Mouse (Mus musculus): Measurements from ENCODE around the gene Grip1. TPM values are rescaled to one million over a fixed set of nuclear protein-coding genes. Genes with fewer than 3 reads are reported as not detected.
A peak's percentile ranks its signal among the peaks of the same experiment; 100 is the strongest.

Gene Grip1
- polyA plus RNA-seq, 1 experiment from 2014 or later, result 0.87 TPM

GRCm38 (mm10) chr10:119814087-119814486 is 360.5 kb downstream of the Grip1 start:
- TF ChIP-seq CTCF (IDR thresholded peaks at IDR 0.05), result no peak
- no peak for TF ChIP-seq EP300 (IDR thresholded peaks at IDR 0.05)
- no peak overlapping the region for H3K9ac ChIP-seq (replicated peaks; ENCODE audit: low read depth)
- 71% methylated on average over 4 of the region's 4 CpGs for WGBS
- no peaks in the 10 kb centered on the region for H3K27me3 ChIP-seq (replicated peaks; ENCODE audit: insufficient read depth, low read length)
- H3K9me3 ChIP-seq (ENCODE audit: low read length), result no peaks in the 10 kb centered on the region
- H3K27ac ChIP-seq (ENCODE audit: low read length), result no peak overlapping the region
- no peak for DNase-seq (ENCODE audit: low spot score)
- no peaks in the 10 kb centered on the region for H3K4me1 ChIP-seq (ENCODE audit: insufficient read depth, low read depth, low read length)
- ATAC-seq, result no peak
- H3K36me3 ChIP-seq (ENCODE audit: insufficient read depth, low read length), result no peaks in the 10 kb centered on the region
- no peak overlapping the region for H3K4me3 ChIP-seq (ENCODE audit: low read depth, low read length)
- no peak overlapping the region for H3K4me2 ChIP-seq (replicated peaks; ENCODE audit: low read depth, low read length)

DNA sequence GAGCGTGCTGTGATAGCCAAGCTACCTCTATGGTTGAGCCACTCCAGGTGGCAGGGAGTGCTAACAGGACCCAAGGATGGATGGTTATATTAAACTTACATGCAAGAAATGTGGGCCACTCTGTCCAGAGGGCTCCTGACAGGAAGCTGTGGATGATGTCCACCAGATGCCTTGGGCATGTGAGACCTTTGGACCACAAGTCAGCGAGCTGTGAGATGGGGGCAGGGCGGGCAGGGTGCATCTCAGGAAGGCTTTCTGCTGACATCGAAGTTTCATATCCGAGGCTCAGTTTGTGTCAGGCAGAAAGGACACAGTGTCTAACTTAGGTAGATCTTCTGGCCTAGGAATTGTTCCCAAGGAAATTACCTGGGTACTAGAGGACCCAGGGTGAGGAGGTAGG is 362.4 kb downstream of the Grip1 start:
- DNase-seq (ENCODE audit: low spot score), result no peak
- H3K27ac ChIP-seq (ENCODE audit: low read length), result no peak overlapping the region
- ATAC-seq, result no peak
- H3K36me3 ChIP-seq (ENCODE audit: insufficient read depth, low read length), result no peaks in the 10 kb centered on the region
- H3K4me3 ChIP-seq (ENCODE audit: low read depth, low read length), result no peak overlapping the region
- no peak for TF ChIP-seq EP300 (IDR thresholded peaks at IDR 0.05)
- TF ChIP-seq CTCF (IDR thresholded peaks at IDR 0.05), result no peak
- H3K4me2 ChIP-seq (replicated peaks; ENCODE audit: low read depth, low read length), result no peak overlapping the region
- no peaks in the 10 kb centered on the region for H3K9me3 ChIP-seq (ENCODE audit: low read length)
- H3K4me1 ChIP-seq (ENCODE audit: insufficient read depth, low read depth, low read length), result no peaks in the 10 kb centered on the region
- no peak overlapping the region for H3K9ac ChIP-seq (replicated peaks; ENCODE audit: low read depth)
- 65% methylated on average over 5 of the region's 5 CpGs for WGBS
- H3K27me3 ChIP-seq (replicated peaks; ENCODE audit: insufficient read depth, low read length), result no peaks in the 10 kb centered on the region

- H3K4me1 ChIP-seq (ENCODE audit: insufficient read depth, low read depth, low read length), result no peaks in the 10 kb centered on the region
- DNase-seq (ENCODE audit: low spot score), result no peak
- TF ChIP-seq CTCF (IDR thresholded peaks at IDR 0.05) (no peak), EP300 (IDR thresholded peaks at IDR 0.05) (no peak)
- H3K4me2 ChIP-seq (replicated peaks; ENCODE audit: low read depth, low read length), result no peak overlapping the region
- H3K9me3 ChIP-seq (ENCODE audit: low read length), result no peaks in the 10 kb centered on the region
- 42% methylated on average over 5 of the region's 5 CpGs for WGBS
- H3K4me3 ChIP-seq (ENCODE audit: low read depth, low read length), result no peak overlapping the region
- H3K27ac ChIP-seq (ENCODE audit: low read length), result no peak overlapping the region
- H3K36me3 ChIP-seq (ENCODE audit: insufficient read depth, low read length), result no peaks in the 10 kb centered on the region
- no peak overlapping the region for H3K9ac ChIP-seq (replicated peaks; ENCODE audit: low read depth)
- H3K27me3 ChIP-seq (replicated peaks; ENCODE audit: insufficient read depth, low read length), result no peaks in the 10 kb centered on the region
- no peak for ATAC-seq
These were observed 364.8 kb downstream of the Grip1 start for GRCm38 (mm10) chr10:119818381-119818780.

DNA sequence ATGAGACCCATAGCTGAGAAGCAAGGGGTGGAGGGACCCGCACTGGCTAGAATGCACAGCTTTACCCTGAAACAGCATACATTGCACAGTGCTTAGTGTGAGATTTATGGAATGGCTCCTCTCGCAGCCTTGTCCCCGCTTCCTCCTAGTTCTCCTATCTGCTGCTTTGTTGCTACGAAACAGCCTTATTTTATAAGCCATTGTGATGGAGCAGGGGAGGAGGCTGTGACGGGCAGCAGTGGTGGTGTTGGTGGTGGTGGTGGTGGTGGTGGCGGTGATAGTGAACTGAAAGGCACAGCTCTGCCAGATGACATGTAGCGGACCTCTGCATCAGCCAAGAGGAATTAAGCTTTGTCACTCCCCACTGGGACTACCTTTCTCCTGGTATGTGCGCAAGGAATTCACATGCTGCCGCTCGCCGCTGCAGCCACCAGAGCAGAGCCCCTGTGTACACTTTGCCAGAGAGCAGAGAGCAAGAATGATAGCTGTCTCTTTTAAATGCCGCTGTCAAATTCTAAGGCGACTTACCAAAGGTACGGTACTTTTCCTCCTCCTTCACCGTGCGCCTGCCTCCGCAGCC is 365.6 kb downstream of the Grip1 start:
- Histone ChIP-seq H3K27ac (ENCODE audit: low read length) (no peak overlapping the region), H3K27me3 (replicated peaks; ENCODE audit: insufficient read depth, low read length) (no peaks in the 10 kb centered on the region), H3K4me2 (replicated peaks; ENCODE audit: low read depth, low read length) (peak overlapping the region; percentile 39), H3K4me1 (ENCODE audit: insufficient read depth, low read depth, low read length) (no peaks in the 10 kb centered on the region), H3K36me3 (ENCODE audit: insufficient read depth, low read length) (no peaks in the 10 kb centered on the region), H3K9me3 (ENCODE audit: low read length) (no peaks in the 10 kb centered on the region), H3K4me3 (ENCODE audit: low read depth, low read length) (no peak overlapping the region), H3K9ac (replicated peaks; ENCODE audit: low read depth) (no peak overlapping the region)
- TF ChIP-seq CTCF (IDR thresholded peaks at IDR 0.05) (no peak), EP300 (IDR thresholded peaks at IDR 0.05) (no peak)
- DNase-seq (ENCODE audit: low spot score), result no peak
- 18% methylated on average over 17 of the region's 17 CpGs for WGBS
- no peak for ATAC-seq

- no peaks in the 10 kb centered on the region for H3K4me1 ChIP-seq (ENCODE audit: insufficient read depth, low read depth, low read length)
- TF ChIP-seq CTCF (IDR thresholded peaks at IDR 0.05) (no peak), EP300 (IDR thresholded peaks at IDR 0.05) (no peak)
- H3K27me3 ChIP-seq (replicated peaks; ENCODE audit: insufficient read depth, low read length), result no peaks in the 10 kb centered on the region
- no peak overlapping the region for H3K4me3 ChIP-seq (ENCODE audit: low read depth, low read length)
- no peak for DNase-seq (ENCODE audit: low spot score)
- peak overlapping the region; percentile 39 for H3K4me2 ChIP-seq (replicated peaks; ENCODE audit: low read depth, low read length)
- H3K36me3 ChIP-seq (ENCODE audit: insufficient read depth, low read length), result no peaks in the 10 kb centered on the region
- no peak overlapping the region for H3K27ac ChIP-seq (ENCODE audit: low read length)
- H3K9me3 ChIP-seq (ENCODE audit: low read length), result no peaks in the 10 kb centered on the region
- 27% methylated on average over 5 of the region's 5 CpGs for WGBS
- ATAC-seq, result no peak
- H3K9ac ChIP-seq (replicated peaks; ENCODE audit: low read depth), result no peak overlapping the region
These were observed 366.1 kb downstream of the Grip1 start for GRCm38 (mm10) chr10:119819740-119820139.

DNA sequence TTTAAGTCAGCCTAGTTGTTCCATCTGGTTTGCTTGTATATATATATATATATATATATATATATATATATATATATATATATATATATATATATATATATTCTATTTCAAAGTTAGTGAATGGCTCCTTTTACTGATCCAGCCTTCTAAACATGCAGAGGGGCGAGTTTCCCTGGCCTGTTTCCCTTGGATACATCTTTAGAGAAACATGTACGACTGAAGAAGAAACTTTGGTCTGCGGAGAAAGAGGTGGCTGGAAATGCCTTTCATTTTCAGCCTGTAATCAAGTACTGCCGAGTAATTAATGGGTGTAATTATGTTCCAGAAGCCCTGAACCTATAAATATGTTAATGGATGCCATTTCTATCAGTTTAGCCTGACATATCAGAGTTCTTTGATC is 366.8 kb downstream of the Grip1 start:
- WGBS, result 45% methylated on average over 4 of the region's 4 CpGs
- Histone ChIP-seq H3K4me3 (ENCODE audit: low read depth, low read length) (no peak overlapping the region), H3K4me2 (replicated peaks; ENCODE audit: low read depth, low read length) (no peak overlapping the region), H3K27ac (ENCODE audit: low read length) (no peak overlapping the region), H3K9me3 (ENCODE audit: low read length) (no peaks in the 10 kb centered on the region), H3K9ac (replicated peaks; ENCODE audit: low read depth) (no peak overlapping the region), H3K36me3 (ENCODE audit: insufficient read depth, low read length) (no peaks in the 10 kb centered on the region), H3K4me1 (ENCODE audit: insufficient read depth, low read depth, low read length) (no peaks in the 10 kb centered on the region), H3K27me3 (replicated peaks; ENCODE audit: insufficient read depth, low read length) (no peaks in the 10 kb centered on the region)
- TF ChIP-seq CTCF (IDR thresholded peaks at IDR 0.05), result no peak
- no peak for TF ChIP-seq EP300 (IDR thresholded peaks at IDR 0.05)
- DNase-seq (ENCODE audit: low spot score) (no peak), ATAC-seq (no peak)

DNA sequence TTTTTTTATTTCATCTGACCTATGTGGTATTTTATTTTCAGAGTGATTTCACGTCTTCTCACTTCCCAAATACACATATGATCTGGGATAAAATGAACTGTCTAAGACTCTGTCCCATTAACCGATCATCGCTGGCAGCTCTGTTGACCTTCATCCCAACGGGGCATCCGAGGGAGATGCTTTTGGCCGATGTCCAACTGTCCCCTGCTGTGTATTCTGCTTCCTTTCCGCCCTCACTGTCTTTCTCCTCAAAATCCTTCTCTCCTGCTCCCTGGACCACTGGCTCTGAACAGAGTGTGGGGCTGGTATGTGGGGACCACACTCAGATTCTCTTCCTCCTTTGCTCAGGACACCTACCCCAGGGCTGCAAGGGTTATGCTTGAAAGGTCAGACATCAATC is 370.1 kb downstream of the Grip1 start:
- no peak for TF ChIP-seq CTCF (IDR thresholded peaks at IDR 0.05)
- no peak for TF ChIP-seq EP300 (IDR thresholded peaks at IDR 0.05)
- DNase-seq (ENCODE audit: low spot score) (no peak), ATAC-seq (no peak)
- H3K36me3 ChIP-seq (ENCODE audit: insufficient read depth, low read length), result no peaks in the 10 kb centered on the region
- no peak overlapping the region for H3K4me3 ChIP-seq (ENCODE audit: low read depth, low read length)
- H3K27me3 ChIP-seq (replicated peaks; ENCODE audit: insufficient read depth, low read length), result no peaks in the 10 kb centered on the region
- no peaks in the 10 kb centered on the region for H3K4me1 ChIP-seq (ENCODE audit: insufficient read depth, low read depth, low read length)
- no peak overlapping the region for H3K4me2 ChIP-seq (replicated peaks; ENCODE audit: low read depth, low read length)
- H3K27ac ChIP-seq (ENCODE audit: low read length), result no peak overlapping the region
- H3K9me3 ChIP-seq (ENCODE audit: low read length), result no peaks in the 10 kb centered on the region
- no peak overlapping the region for H3K9ac ChIP-seq (replicated peaks; ENCODE audit: low read depth)
- 56% methylated on average over 7 of the region's 7 CpGs for WGBS
